Mouse (Mus musculus): ENCODE data around the gene B3galt1.

The B3galt1 gene

GRCm38 (mm10) chr2:67724249-67724648, 158.6 kb downstream of the B3galt1 start:
- no peak for DNase-seq (ENCODE audit: low spot score in 2 of 2)

- DNase-seq (ENCODE audit: low spot score in 2 of 2) = no peak
Observed at GRCm38 (mm10) chr2:67730771-67731170, 165.1 kb downstream of the B3galt1 start.

GRCm38 (mm10) chr2:67751585-67751984, 185.9 kb downstream of the B3galt1 start:
- no peak for DNase-seq (ENCODE audit: low spot score in 2 of 2)

- no peak for DNase-seq (ENCODE audit: low spot score in 2 of 2)
Observed at GRCm38 (mm10) chr2:67756507-67756906, 190.8 kb downstream of the B3galt1 start.

GRCm38 (mm10) chr2:67787536-67787935, 221.9 kb downstream of the B3galt1 start:
- no peak for DNase-seq (ENCODE audit: low spot score in 2 of 2)

- DNase-seq (ENCODE audit: low spot score in 2 of 2) = no peak
Observed at GRCm38 (mm10) chr2:67797561-67797960, 231.9 kb downstream of the B3galt1 start.

- no peak for DNase-seq (ENCODE audit: low spot score in 2 of 2)
Observed at GRCm38 (mm10) chr2:67799981-67800380, 234.3 kb downstream of the B3galt1 start.

GRCm38 (mm10) chr2:67816149-67816548, 250.5 kb downstream of the B3galt1 start:
- no peak for DNase-seq (ENCODE audit: low spot score in 2 of 2)

- DNase-seq (ENCODE audit: low spot score in 2 of 2) = no peak
Observed at GRCm38 (mm10) chr2:67818014-67818413, 252.3 kb downstream of the B3galt1 start.

GRCm38 (mm10) chr2:67822360-67822759, 256.7 kb downstream of the B3galt1 start:
- no peak for DNase-seq (ENCODE audit: low spot score in 2 of 2)

GRCm38 (mm10) chr2:67827697-67828096, 262.0 kb downstream of the B3galt1 start:
- DNase-seq (ENCODE audit: low spot score in 2 of 2) = no peak

GRCm38 (mm10) chr2:67829055-67829915, 263.6 kb downstream of the B3galt1 start:
- no peak for DNase-seq (ENCODE audit: low spot score in 2 of 2)

GRCm38 (mm10) chr2:67847806-67848205, 282.1 kb downstream of the B3galt1 start:
- peak in 1 of 2 experiments; percentile 37 for DNase-seq (ENCODE audit: low spot score in 2 of 2)

- no peak for DNase-seq (ENCODE audit: low spot score in 2 of 2)
Observed at GRCm38 (mm10) chr2:67850725-67851124, 285.1 kb downstream of the B3galt1 start.

- DNase-seq (ENCODE audit: low spot score in 2 of 2) = no peak
Observed at GRCm38 (mm10) chr2:67858340-67858739, 292.7 kb downstream of the B3galt1 start.

- DNase-seq (ENCODE audit: low spot score in 2 of 2) = no peak
Observed at GRCm38 (mm10) chr2:67859004-67859403, 293.3 kb downstream of the B3galt1 start.

- no peak for DNase-seq (ENCODE audit: low spot score in 2 of 2)
Observed at GRCm38 (mm10) chr2:67873368-67873767, 307.7 kb downstream of the B3galt1 start.

GRCm38 (mm10) chr2:67879836-67880235, 314.2 kb downstream of the B3galt1 start:
- no peak for DNase-seq (ENCODE audit: low spot score in 2 of 2)

GRCm38 (mm10) chr2:67881713-67882281, 316.1 kb downstream of the B3galt1 start:
- DNase-seq (ENCODE audit: low spot score in 2 of 2) = peak in 1 of 2 experiments; percentile 23

GRCm38 (mm10) chr2:67897956-67898689, 332.5 kb downstream of the B3galt1 start:
- DNase-seq (ENCODE audit: low spot score in 2 of 2) = peak in 1 of 2 experiments; percentile 29

- peak in 1 of 2 experiments; percentile 11 for DNase-seq (ENCODE audit: low spot score in 2 of 2)
Observed at GRCm38 (mm10) chr2:67901574-67901973, 335.9 kb downstream of the B3galt1 start.

- DNase-seq (ENCODE audit: low spot score in 2 of 2) = no peak
Observed at GRCm38 (mm10) chr2:67902651-67903292, 337.1 kb downstream of the B3galt1 start.
